Mouse (Mus musculus): ENCODE results near the gene Mepe.
A peak's percentile ranks its signal among the peaks of the same experiment; 100 is the strongest.

Gene Mepe

DNA sequence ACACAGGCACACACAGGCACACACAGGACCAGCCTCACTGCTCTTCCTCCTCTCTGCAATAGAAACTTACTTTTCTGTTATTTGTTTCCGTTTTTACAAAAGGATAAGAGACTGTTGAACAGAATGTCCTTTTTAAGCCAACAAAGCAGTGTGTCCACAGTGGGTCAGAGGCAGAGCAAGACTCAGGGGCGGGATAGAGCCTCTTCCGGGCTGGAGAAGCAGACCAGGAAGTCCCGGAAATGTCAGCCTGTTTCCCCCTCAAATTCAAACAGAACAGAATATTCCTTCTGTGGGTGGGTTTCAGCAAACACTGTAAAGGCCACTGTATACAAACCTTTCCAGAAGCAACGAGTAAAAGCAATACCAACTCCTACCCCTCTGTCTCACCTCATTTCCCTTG, 26.7 kb downstream of the Mepe start:
- no peak for DNase-seq (ENCODE audit: low spot score)

DNA sequence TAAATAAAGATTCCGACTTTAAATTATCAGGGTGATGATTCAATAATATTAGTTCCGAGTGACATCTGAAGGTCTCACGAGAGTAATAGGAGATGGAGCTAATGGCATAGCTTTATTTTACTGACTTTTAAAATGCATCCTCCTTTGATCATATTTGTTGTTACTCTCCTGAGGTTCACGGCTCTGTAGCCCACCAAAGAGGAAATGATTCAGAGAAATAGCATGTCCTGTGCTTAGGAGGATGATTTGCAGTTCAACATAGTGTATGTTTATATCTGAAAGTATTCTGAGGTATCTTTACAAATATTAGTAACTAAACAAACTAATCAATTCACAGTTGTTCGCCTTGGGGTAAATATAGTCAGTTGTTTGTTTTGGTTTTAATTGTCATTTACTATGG, 32.4 kb downstream of the Mepe start:
- DNase-seq (ENCODE audit: low spot score), result no peak

DNA sequence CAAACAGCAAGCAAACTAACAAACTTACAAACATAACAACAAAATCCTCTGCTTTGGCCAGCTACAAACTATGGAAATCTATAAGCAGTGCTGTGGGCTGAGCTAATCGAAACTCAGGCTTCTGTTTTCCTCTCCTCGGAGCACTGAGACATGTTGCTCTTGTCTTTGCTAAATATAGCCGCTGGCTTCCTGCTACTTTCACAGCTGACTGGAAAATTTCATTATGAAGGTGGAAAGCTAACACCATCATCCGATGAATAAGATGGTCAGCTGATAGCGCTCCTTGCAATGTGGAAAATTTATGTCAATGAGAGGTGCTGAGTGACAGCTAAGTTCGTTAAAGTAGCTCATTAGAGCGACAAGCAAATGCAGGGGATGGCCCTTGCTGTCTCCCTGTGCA, 33.5 kb downstream of the Mepe start:
- DNase-seq (ENCODE audit: low spot score), result no peak

DNA sequence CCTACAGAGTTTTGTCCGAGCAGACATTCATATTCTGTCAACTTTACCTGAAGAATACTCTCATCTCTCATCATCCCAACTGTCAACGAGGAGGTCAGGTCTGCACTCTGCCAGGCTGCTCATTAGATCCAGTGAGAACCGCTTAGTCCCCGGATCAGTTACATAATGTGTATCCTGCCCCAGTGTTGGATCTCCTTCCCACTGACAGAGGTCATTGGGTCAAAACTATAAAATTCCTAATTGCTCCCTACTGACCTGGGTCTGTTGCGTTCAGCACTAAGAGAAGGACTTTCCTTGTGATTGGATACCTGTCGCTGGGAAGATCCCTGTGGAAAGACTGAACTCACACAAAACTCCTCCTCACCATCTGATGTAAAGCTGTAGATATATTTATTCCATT, 34.1 kb downstream of the Mepe start:
- DNase-seq (ENCODE audit: low spot score), result no peak

DNA sequence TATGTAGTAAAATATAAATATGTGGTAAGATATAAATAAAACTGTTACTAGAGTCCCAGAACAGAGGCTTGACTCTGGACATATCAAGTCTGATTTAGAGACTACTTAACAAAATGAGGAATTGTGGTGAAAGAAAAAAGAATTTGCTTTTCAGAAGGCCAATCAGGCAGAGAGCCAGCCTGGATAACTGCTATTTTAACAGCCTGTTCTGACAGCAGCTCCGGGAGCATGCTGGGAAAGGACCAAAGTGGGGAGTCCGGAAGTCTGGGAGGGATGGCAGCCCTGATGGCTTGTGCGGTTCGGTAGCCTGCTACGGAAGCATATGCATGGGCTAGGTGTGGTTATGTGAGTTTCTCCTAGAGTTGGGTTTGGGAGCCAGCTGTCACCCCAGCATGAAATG, 45.5 kb downstream of the Mepe start:
- DNase-seq (ENCODE audit: low spot score), result no peak

DNA sequence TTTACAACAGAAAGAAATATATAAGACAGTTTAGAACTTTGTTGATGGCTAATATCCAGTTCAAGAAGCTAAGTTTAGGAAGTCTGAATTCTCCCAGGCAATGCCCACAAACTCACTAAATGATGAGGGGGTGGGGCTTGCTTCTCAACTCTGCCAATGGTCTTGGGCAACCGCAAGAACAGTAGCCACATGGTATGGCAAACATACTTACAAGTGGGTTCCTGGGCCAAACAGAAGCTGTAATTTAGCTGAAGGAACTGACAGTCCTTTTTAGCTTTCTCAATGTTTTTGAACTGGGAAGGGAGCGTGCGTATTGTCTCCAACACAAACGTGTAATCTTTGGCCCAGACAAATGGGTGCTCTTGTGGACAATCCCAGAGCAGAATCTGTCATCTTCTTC, 46.2 kb downstream of the Mepe start:
- no peak for DNase-seq (ENCODE audit: low spot score)

DNA sequence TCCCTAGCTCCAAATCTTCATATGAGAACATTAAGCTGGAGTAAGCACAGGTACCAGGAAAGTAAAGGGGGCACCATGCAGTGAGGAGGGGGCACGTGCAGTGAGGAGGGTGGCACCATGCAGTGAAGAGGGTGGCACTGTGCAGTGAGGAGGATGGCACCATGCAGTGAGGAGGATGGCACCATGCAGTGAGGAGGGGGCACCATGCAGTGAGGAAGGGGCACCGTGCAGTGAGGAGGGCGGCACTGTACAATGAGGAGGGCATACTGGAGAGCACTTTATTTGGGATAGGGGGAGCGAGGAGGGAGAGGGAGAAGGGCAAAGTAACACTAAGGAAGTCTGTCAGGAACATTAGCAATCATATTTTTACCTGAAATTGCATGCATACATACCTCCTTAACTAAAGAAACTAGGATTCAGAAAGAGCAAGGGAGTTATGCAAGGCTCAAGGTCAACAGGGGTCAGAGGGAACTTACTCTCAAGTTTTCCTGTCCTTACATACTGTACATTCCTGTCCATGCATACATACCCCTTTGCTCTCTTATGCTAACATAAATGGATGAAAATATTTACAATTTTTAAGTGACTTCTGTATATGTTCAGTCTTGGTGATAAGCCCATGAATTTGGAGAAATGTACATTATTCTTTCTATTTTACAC, 48.6 kb downstream of the Mepe start:
- DNase-seq (ENCODE audit: low spot score), result no peak

DNA sequence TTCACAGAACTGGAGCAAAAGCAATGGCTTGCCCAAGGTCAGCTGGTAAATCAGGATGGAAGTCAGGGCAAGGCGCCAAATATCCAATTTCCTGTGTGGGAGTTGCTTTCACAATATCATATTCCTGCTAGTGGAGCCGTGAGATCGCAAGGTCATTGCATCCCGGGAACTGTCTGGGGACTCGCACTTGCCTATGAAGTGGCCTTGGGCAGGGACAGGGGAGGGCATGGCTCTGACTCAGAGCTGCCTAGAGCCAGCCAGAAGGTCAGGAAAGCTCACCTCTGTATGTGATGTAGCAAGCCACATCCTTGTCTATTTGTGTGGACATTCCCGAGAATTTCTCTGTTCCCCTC, 49.2 kb downstream of the Mepe start:
- peak; percentile 24 for DNase-seq (ENCODE audit: low spot score)

DNA sequence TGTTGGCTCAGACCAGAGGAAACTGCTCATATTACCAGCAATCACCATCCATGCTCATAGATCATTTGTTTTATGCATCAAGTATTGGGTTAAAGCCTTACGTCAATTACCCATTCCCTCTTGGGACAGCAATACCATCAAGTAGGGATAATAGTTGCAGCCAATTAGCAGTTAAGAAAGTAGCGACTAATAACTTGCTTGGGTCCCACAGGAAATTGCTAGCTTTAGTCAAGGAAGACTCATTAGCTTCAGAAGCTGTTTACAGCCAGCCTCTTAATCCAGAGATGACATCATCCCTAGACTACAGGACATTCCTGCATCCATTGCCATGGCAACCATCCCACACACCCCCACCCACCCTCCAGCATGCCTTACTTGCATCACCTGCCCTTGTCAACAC, 50.0 kb downstream of the Mepe start:
- no peak for DNase-seq (ENCODE audit: low spot score)

DNA sequence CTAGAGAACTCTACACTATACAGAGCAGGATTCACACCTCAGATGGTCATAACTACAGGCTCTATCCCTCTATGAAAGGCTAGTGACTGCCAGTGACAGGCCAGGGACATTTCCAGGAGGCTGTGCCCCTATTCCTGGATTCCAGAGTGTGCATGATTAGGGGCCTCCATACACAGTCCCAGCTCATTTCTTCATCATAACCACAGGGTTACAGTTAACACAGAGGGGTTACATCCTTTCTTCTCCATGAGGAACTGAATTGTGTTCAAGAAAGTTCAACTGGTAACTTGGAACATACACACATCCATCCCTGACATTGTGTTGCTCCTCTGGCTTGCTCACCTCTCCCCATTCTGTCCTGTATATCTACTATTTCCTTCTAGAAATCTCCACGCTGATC, 51.8 kb downstream of the Mepe start:
- no peak for DNase-seq (ENCODE audit: low spot score)

DNA sequence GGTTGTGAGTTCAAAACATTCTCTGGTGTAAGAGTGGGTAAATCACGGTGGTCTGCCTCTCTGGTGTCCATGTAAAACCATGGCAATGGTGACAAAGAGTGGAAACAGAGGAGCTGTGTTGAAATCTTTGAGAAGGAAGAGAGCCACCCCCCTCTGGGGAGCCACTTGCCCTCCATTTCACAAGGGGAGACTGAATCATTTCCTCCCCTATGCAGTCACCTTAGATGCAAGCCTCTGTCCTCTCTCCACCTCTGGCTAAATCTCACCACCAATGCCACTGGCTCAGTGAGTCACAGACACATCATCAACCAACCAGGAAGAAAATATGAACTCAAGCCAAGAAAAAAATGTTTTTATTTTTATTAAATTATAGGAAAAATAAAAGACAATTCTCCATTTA, 55.4 kb downstream of the Mepe start:
- no peak for DNase-seq (ENCODE audit: low spot score)

DNA sequence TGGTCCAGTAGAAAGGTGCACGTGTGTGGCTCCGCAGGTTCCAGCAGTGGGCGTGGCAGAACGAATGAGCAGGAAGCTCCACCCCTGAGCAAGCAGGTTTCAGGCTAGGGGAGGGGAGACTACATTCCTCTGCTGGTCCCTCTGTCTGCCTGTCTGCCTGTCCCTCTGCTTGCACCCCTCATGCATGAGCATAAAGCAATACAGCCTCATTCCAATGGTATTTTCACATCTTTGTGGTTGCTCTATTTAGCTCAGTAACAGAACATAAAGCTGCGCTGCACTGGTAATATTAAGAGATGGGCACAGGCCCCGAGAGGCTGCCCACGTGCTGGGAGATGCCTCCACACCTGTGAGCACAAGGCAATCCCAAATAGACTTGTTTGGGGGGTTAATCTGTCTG, 56.5 kb downstream of the Mepe start:
- no peak for DNase-seq (ENCODE audit: low spot score)

DNA sequence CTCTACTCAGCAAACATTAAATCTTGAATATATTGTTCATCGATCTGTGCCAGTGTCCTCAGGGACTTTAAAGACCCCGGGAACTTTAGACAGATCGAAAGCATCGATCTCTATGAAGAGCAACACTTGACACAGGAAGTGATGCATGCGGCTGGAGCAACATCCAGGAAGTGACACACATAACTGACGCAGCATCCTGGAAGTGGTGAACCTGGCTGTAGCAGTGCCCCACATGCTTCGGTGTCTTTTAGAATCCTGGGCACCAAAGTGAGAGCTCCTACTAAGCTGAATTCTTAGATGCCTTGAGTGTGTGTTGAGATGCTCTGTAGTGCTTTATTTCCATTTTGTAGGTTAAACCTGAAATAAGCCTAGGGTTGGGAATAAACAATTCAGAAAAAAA, 59.4 kb downstream of the Mepe start:
- DNase-seq (ENCODE audit: low spot score), result no peak

DNA sequence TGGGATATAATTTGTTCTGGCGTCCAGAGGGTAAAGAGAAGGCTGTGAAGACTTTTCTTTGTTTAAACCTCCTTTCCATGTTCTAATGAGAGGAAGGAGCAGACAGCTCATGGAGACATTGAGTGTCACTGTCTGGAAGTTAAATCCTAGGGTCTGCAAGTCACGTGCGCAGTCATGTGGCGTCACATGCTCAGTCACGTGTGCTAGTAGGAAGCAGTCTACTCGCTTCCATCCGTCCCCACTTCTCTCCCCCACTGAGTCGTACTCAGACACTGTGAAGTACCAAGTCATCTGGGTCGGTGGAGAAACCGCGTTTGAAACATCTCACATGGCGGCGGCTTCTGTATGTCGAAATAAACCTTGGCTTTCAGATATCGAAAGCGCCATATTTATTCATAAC, 60.4 kb downstream of the Mepe start:
- no peak for DNase-seq (ENCODE audit: low spot score)

DNA sequence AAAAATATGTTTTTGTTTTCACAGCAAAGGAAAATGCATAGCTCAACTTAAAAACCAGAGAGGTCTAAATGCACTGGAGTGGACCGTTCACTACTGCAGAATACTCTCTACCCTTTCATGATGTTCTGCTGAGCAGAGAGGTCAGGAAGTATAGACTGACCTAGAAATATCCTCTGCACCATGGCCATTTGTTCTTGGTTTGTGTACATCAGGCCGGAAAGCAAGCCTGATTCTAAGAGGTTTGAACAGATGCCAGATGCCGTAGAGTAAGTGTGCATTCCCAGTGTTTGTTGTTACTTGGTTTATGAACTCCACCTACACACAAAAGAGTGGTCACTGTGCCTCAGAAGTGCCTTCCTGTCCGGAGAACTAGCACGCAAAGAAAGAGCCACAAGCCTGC, 61.8 kb downstream of the Mepe start:
- no peak for DNase-seq (ENCODE audit: low spot score)
